Mouse (Mus musculus): Measurements from ENCODE around the gene Fam222a.

The Fam222a gene

DNA sequence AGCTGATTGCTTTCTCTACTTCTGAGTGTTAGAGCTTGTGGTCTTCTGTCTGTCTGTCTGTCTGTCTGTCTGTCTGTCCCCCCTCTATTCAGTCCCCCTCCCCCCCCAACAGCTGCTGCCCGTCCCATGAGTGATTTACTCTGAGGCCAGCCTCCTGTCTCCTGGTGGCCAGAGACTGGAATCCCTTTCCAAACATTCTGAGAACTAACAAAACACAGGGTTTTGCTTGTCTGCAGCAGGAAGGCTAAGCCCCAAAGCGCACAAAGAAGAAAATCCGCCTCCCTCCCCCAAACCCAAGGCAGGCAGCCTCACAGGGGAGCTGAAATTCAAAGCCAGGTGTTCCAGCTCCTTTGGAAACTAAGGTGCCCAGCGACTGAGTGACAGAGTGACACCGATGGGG, 17.9 kb downstream of the Fam222a start:
- no peak for DNase-seq

DNA sequence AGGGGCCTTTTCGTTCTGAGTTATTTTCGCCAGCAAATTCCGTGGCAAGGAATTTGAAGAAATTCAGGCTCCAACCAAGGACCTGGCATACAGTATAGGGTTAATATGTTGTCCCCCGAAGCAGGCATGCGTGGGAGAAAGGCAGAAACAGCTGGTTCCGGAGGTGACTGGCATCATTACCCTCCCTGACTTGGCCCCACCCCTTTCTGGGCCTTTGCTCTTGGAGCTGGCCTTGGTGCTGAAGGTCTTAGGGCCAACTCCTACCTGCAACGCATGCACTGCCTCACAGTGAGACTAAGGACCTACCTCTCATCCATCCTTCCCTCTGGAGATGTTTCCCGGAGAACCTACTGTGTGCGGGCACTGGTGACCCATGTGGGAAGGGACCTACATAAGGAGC, 20.1 kb downstream of the Fam222a start:
- peak; percentile 66 to 76 for DNase-seq

DNA sequence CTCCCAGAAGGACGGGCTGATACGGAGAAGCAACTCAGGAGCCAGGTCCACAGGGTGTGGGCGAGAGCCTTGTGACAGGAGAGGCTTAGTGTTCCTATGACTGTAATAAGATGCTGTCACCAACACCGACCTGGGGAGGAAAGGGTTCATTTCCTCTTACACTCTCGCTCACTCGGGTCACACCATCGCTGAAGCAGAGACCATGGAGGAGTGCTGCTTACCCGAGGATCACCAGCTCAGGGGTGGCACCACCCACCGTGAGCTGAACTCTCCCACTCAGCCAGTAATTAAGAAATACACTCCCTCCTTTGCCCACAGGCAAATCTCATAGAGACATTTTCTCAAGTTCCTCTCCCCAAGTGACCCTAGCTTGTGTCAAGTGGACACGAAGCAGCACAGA, 20.6 kb downstream of the Fam222a start:
- DNase-seq = no peak

DNA sequence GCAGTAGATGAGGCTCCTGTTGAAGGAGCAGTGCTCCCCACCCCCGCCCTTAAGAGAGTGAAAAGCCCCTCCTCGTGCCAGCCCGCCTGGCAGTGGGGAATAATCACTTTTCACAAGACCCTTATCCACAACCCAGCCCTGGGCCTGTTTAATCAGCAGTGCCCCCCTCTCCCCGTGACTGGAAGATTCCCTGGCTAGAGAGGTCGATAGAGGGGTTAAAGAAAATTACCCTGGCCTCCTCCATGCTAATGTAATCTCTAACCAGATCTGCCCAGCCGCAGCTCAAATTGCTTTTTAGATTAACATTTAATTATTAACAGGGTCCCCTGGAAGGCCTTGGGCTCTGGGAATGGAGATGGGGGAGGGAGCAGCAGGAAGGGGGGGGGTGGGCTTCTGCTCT, 21.2 kb downstream of the Fam222a start:
- no peak for DNase-seq

DNA sequence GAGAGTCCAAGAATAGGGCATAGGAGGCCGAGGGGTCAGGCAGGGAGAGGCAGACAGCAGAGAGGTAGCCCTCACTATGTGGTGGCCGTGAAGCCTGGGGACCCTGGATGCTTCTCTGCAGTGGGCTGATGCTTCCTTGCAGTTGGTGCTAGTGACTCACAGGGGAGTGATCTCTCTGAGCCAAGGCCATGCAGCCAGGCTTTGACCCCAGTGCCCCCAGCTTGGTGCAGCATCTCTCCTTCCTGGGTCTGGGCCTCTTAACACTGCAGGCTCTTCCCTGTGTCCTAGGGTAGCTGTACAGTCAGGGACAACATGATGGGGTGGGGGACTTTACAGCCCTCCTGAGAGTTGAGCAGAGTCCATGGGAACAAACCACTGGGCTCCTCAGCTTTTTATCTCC, 21.6 kb downstream of the Fam222a start:
- DNase-seq = no peak

DNA sequence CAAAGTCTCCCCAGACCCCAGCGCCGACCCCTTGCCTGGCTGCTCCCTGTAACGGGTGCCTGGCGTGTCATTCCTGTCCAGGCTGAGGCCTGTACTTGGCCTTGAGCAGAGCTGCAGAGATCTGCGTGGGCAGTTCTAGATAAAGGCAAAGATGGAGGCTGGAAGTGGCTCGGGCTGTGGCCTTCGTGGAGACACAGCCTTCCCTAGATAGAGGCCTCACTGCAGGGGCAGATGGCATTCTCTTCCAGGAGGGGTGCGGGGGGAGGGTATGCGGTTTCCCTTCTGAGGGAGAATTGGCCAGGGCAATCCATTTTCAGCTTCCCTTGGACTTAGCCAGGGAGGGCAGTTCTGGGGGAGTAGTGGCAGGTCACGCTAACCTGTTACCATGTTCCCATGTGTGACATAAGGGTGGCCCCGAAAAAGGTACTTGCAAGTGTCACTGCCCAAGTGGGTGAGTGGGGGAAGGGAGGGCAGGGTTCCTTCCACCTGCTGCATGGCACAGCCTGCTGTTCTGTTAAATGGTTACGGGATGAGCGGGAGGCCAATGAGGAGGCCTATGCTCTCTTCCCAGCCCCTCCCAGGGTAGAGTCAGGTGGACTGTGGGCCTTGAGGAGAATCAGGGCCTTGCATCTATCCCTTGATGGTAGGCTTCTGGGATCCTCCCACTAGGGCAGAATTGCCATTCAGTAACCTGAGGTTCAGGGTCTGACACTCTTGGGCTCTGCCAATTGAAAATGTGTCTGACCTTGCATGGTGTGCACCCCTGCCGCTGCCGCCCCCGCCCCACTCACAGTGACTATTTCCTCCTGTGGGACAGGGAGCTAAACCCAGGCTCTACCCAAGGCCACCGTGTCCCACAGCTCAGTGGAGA, 22.5 kb downstream of the Fam222a start:
- no peak for DNase-seq

DNA sequence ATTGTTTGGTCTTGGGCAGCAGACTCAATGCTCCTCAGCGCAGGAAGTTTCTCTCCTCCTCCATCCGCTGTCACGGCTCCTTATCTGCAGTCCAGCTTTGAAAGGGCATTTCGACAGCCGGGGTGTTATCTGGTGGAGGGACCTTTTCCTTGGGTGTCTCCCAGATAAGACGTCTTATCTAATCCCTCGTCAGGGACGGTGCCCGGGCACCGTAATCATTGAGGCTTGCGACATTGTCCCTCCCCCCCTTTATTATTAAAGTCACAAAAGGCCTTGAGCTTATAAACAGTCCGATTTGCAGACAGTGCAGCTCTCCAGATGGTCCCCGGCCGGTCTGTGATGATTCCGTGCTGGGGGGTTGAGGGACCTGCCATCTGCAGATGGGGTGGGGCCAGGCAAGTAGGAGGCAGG, 23.3 kb downstream of the Fam222a start:
- DNase-seq = no peak

DNA sequence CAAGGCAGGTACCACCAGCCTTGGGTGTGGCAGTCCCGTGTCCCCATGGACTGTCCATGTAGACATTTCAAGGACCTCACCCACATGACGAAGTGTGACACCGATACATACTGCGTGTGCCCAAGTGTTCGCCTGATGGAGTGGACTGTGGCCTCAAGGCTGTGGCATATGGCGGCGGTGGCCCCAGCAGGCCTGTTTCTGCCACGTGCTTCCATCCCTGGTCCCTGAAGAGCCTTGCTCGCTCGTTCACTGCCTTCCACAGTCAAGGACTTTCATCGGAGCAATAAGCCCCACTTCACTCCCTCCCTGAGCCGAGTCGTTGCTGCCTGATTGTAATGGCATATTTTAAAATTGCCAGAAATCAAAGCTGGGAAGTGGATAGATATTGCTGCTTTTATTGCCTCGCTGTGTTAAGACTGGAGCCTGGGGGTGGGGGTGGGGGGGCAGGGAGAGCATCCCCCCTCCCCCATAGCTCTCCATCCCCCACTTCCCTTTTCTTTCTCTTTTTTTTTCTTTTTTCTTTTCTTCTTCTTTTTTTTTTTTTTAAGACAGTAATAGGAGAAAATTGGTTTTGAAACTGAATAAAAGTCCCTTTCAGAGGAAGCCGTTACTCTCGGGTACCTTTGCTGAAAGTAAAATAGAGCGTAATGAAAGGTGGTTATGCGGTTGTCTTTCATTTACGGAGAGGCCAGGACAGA, 24.8 kb downstream of the Fam222a start:
- no peak for DNase-seq

DNA sequence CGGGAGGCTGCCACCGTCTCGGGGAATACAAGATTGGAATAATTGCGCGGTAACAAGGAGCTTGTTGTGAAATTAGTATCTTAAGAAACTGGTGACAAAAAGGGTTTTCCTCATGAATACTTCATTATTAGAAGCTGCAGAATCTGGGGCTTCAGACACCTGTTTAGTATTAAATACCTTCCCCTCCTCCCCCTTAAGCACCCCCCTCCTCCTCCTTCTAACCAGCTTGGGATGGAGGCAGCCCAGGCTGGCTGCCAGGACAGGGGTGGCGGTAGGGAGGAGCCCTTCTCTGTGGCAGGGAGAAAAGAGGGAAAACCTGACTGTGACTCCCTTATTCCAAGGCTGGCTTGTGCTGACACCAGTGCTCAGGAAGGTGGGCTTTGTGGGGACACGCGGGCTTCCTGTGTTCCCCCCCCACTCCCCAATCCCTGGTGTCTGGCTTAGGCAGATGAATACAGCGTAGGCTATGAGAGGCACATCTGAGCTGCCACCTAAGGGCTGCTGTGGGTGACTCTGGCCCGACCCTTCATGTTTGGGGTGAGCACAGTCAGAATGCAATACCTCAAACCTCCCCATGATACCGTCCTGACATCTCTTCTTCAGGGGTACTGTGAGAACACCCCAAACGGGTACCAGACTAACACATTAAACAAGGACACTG, 25.5 kb downstream of the Fam222a start:
- peak in 1 of 2 experiments; percentile 43 for DNase-seq

DNA sequence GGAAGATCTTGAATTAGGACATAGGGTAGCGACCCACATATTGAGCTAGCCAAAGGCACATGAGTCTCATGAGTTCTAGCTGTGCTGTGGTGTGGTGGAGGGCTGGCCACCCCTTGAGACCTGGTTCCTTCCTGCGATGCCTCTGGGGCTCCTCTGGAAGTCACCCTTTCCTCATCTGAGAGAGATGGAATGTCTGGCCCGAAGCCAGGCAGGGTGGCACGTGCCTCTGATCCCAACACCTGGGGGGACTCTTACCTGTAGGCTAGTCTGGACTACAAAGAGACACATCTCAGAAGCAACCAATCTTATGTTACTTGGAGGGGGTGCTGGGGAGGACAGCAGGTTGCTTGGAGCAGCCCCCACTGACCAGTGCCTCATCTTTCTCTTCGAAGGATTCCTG, 26.1 kb downstream of the Fam222a start:
- no peak for DNase-seq

DNA sequence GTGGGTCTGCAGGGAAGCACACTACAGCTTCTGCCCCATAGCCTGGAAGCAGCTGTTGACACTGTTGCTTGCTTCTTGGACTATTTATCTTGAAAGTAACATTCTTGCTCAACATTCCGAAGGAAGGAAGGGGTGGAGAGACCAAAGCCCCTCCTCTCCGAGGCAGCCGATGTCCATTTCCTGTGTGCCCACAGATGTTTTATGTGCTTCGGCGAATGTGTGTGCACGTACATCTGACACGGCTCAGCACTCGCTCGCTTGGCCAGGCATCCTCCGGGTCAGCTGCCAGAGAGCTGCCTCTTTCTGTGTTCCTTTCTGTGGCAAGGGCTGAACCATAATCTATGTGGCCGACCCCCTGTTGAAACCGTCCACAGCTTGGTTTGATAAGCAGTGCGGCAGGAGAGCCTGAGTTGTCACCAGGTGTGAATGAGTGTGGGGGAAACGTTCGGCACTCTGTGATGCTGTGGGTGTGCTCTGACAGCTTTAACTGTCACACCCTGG, 27.0 kb downstream of the Fam222a start:
- peak; percentile 44 to 58 for DNase-seq

DNA sequence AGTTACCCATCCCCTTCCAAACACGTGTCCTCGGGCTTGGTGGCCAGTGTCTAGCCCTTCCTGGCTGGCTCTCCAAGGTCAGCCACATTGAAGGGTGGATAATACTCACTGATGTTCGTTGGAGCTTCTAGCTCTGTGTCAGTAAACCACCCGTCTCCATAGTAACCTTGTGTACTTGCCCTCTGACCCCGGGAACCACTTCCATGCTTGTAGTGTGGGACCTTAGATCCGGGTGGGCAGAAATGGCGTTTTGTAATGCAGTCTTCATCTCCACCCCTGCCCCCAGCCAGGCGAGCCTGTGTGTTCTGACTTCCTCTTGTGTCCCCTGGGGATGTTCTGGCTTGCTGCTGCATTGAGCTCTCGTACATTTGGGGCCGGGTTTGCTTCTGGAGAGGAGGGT, 28.8 kb downstream of the Fam222a start:
- DNase-seq = peak; percentile 61 to 76

DNA sequence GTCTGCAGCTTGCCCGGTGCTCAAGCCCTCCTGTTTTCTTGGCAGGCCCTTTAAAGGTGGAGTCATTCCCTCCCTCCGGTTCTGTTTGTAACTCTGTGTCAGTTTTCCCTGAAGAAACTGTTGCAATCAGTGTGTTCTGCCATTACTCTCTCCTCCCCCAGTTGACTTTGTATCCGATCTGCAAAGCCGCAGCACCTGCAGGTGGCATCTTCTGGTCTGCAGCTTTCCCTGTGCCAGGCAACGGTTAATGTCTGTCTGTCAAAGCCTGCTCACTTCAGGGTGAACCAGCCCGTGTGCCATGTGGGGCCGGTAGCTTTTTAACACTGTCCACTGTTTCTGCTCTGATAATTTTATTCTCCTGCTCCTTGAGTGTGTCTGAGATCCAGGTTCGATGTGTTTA, 29.4 kb downstream of the Fam222a start:
- DNase-seq = peak; percentile 72 to 83

DNA sequence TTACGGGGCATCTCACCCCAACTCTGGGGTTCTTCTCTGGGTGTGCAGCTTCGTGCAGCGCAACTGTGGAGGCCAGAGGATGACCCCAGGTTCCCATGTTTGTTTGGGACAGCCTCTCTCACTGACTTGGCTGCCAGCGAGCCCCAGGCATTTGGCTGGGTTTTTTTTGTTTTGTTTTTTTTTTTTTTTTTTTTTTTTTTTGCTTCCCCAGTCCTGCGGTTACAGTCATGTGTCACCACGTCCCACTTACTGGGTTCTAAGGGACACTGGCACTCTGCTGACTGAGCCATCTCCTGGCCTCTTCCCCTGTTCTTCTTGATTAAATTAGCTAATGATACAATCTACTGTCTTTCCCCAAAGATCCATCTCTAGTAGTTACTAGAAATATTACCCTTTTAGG, 29.8 kb downstream of the Fam222a start:
- DNase-seq = no peak

DNA sequence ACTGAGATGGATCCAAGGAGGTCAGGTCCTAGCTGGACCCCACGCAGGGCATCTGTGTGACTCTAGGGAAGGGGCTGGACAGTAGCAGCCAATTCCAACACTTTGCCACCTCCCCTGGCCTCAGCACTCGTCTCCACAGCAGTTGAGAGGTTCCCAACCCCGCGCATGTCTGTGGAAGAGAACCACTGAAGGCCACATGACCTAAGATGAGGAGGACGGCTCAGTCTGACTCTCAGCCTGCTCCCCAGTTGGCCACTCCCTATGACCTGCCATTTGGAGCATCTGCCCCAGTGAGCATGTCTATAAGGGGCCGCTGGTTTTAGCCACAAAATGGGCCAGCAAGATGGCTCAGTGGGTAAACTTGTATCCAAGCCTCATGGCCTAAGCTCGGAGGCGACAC, 34.2 kb downstream of the Fam222a start:
- no peak for DNase-seq

DNA sequence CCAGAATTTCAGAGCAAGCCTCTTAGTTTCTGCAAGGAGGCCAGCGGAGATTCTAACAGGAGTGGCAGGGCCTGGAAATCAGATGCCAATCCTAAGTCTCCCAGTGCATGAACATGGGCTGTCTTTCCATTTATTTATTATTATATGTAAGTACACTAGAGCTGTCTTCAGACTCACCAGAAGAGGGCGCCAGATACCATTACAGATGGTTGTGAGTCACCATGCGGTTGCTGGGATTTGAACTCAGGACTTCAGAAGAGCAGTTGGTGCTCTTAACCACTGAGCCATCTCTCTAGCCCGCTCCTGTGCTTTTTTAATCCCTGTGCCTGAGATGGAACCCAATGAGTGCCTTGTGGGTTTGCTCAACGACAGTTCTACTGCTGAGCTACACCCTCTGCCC, 36.2 kb downstream of the Fam222a start:
- no peak for DNase-seq

DNA sequence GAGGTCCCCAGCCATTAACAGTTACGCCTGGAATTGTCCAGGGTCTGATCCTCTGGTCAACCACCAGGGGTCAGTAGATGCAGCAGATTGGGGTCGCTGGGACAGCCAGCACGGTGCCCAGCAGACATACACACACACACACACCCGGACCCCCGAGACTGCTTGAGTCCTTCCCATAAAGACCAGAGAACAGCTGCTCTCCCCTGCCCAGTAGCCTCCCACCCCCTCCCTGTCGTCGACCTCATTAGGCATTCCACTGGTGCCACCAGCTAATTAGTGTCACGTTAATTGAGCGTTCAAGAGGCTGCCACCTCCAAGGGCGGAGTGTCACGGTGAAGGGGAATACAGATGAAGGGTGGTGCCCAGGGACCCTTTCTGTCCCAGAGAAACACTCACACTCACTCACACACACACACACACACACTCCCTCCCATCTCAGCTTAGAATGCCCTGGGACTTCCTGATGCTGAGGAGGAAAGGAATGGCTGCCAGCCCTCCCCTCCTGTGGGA, 37.0 kb downstream of the Fam222a start:
- no peak for DNase-seq

DNA sequence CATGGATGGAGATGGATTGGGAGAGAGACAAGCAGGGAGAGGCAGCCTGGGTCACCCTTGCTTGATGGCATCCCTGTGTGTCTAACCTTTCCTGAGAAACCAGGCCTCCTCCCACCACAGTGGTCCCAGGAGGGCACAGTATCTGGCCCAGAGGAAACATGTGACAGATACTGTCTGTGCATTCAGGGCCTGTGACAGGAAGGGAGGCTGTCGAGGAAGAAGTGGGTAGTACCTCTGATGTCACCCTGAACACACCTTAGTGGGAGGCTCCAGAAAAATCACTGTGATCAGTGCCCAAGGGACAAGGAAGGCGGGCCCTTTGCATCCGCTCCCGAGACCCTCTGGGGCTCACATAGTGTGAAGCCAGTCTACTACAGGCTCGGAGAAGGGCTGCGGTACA, 38.2 kb downstream of the Fam222a start:
- no peak for DNase-seq

DNA sequence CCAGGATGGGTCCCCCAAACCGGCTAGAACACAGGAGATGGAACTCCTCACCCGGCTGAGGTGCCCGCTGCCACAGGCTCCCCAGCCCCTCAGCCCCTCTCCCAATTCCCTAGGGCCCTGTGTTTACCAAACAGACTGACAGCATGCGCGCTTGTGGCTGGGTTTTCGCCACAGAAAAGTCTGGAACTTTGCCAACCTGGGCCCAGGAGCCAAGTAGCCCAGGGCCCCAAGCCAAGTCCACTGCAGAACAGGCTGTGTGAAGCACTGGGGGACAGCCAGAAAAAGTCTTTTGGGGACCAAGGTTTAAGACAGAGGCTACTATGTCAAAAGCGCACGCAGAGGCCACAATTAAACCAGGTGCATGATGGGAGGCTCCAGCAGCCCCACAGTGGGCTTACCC, 39.8 kb downstream of the Fam222a start:
- no peak for DNase-seq

DNA sequence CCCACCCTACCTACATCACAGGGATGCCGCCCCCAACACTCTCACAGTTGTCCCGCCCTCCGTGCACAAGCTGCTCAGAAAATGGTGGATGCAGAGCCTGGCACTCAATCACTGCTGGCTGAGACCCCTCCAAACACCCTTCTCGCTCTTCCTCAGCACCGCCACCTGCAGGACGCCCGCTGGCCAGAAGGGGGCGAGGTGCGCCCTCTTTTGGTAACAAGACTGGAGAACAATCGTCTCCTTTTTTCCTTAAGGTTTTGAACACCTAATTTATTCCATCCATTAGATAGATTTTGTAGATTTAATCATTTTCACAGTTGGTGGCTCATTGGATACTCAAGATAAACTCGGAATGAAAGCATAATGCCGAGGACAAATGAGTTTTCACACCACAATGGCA, 40.7 kb downstream of the Fam222a start:
- DNase-seq = peak; percentile 60 to 61

DNA sequence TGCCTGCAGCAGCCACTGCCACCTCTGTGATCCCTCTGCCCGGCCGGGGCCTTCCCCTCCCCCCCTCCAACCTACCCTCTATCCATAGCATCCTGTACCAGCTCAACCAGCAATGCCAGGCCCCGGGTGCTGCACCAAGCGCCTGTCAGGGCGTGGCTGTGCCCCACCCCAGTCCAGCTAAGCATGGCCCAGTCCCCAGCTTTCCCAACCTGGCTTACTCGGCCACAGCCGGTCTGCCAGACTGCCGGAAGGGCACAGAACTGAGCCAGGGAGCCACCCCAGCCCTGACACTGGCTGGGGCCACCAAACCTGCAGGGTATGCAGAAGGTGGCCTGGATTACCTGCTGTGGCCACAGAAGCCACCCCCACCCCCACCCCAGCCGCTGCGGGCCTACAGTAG, 43.4 kb downstream of the Fam222a start:
- DNase-seq = no peak

DNA sequence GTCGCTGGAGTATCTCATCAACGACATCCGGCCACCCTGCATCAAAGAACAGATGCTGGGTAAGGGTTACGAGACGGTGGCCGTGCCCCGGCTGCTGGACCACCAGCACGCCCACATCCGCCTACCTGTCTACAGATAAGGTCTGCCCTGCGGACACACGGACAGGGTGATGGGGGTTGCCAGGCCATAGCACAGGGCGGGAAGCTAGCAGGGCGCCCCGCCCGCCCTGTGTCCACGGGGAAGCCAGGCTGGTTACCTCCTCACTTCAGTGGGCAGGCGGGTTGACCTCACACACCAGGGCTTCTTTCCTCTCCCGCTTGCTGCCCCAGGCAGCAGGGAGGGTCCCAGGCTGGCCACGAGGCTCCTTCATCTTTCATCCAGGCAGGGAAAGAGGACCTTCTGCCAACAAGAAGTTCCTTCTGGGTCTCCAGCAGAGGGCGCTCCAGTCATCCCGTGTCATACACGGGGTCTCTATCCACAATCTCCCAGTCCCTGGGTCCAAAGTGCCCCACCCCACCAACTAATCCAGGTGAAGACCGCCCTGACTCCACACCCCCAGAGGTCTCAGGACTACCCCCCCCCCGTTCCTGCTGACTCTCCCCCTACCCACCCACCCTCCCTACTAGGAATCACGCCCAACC, 44.3 kb downstream of the Fam222a start:
- DNase-seq = no peak

DNA sequence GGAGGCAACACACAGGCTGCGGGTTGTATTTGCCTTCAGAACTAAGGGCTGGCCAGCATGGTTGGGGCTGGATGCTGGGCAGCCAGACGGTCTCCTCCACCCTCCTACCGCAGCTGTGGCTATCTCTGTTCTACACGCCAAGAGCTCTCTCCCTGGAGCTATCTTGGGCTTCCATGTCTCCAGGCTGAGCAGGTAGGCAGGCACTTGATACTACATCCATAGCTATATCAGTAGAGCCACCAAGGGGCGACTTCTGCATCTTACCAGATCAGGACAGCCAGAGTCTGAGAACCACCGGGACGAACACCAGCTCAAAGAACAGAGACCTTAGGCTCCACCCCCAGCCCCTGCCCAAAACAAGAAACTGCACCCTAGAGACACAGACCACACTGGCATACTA, 47.0 kb downstream of the Fam222a start:
- DNase-seq = no peak
